Mouse (Mus musculus): ENCODE measurements around the gene Rbm38.

The Rbm38 gene

DNA sequence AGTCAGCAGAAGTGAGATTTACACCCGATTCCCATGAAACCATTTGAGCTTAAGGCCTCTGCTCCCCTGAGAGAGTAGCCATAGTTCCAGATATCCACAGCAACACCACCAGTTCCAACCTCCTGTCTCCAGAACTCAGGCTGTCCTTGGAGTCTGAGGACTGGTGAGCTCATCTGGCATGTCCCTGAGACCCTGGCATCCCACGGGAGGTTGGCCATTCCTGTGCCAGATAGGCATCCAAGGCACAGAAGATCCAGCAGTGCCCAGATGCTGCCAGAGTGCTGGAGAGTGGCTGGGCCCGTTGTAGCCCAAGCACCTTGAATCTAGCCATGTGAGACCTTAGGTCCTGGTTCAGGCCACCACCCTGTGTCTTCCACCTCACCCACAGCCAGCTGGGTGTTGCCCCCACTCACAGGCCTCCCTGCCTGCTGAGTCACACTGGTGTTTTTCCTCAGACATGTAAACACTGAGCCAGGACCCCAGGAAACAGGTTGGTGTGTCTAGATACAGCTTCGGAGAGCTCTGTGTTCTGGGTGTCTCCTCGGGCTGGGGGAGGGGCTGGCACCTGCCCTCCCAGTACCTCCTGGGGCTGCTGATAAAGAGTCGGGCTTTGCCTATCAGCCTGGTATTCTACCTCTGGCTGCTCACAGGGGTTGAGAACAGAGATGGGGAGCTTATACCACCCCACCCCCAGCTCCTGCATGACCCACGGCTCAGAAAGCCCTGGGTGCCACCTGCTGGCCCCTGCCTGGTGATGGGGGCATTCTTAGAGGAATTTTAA is 17.7 kb downstream of the Rbm38 start:
- no peak for DNase-seq

GRCm38 (mm10) chr2:173039041-173039440 is 18.7 kb downstream of the Rbm38 start:
- DNase-seq: no peak

DNA sequence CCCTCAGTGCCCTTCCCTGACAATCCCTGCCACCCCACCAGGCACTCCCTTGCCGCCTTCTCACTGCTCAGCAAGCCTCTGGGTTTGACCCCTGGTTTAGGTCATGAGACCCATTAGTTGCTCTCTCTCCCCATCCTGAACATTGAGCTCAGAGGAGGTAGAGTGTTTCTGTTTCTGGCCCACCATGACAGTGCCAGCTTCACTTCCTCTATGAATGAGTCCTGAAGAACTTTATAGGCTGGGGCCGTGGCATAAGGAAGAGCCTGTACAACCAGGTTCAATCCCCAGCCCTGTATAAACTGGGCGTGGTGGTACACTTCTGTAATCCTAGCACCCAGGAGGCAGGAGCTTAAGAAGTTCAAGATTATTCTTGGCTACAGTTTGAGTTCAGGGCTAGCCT is 20.5 kb downstream of the Rbm38 start:
- no peak for DNase-seq

GRCm38 (mm10) chr2:173041242-173041641 is 20.9 kb downstream of the Rbm38 start:
- DNase-seq: no peak

- no peak for DNase-seq
Observed at GRCm38 (mm10) chr2:173041893-173042292, 21.6 kb downstream of the Rbm38 start.

GRCm38 (mm10) chr2:173042504-173043162 is 22.3 kb downstream of the Rbm38 start:
- DNase-seq: no peak

- DNase-seq: no peak
Observed at GRCm38 (mm10) chr2:173044198-173044970, 24.1 kb downstream of the Rbm38 start.

DNA sequence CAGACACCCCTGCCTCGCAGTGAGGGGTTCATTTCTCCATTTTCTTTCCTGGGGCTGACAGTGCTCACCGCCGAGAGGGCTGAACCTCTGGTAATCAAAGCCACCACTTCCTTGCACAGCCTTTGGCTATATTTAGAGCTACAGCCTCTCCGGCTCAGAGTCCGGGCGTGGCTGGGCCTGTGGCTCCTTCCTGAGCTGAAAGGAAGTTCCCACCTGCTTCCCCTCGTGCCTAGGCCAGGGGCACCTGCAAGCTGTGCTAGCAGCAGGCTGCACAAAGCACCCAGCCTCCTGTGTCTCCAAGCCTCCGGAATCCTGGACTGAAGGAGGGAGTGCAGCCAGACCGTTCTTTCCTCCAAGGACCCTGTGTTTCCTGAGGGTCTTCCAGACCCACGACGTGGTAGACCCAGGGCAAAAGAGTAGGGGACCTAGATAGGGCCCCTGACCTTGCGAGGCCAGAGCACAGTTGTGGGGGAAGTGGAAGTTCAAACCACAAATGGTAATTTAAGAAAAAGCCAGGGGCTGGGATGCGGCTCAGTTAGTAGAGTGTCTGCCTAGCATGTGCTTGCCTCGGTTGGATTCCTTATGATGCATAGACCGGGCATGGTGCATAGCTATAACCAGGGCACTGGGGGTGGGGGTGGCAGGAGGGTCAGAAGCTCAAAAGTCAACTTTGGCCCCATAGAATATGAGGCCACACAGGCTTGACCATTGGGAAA is 26.4 kb downstream of the Rbm38 start:
- DNase-seq: no peak

GRCm38 (mm10) chr2:173047471-173047870 is 27.2 kb downstream of the Rbm38 start:
- DNase-seq: no peak

DNA sequence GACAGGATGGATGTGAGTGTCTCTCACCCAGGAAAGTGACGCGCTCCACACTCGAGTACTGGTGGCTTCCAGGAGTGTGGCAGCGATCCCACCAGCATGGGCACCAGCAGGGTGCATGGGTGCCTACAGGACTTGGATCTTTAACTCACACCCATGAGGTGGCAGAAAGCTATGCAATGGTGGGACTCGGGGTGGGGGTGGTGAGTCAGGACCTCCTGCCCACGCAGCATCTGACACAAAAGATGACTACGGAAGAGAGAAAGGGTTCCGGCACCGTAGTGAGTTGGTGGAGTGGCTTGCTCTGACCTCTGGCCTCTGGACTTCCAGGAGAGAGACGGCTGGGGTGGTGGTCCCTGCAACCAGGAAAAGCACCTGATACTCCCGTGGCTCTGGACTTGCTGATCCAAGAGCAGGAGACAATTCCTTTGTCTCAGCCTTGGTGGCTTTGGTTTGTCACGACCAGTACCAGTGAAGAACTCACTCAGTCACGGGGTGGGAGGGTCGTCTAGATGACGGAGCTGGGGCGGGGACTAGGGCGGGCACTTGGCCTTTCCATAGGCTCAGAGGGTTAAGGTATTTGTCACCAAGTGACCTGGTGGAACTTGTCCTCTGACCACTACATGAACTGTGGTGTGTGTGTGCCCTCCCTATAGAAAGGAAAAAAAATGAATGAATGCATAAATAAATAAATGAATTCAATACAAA is 27.9 kb downstream of the Rbm38 start:
- no peak for DNase-seq

DNA sequence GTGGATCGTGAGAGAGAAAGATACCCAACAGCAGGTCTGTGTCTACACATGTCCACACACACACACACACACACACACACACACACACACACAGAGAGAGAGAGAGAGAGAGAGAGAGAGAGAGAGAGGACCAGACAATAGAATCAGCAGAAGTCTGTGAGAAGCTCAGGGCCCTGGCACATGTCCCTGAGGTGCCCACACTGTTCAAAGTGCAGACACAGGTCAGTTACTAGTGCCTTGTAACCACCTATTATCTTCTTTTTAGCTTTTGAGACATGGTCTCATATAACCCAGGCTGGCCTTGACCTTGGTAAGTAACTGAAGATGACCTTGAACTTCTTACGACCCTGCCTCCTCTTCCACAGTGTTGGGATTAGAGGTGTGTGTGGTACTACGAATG is 28.9 kb downstream of the Rbm38 start:
- no peak for DNase-seq

GRCm38 (mm10) chr2:173049817-173050216 is 29.5 kb downstream of the Rbm38 start:
- DNase-seq: no peak

GRCm38 (mm10) chr2:173050604-173051382 is 30.5 kb downstream of the Rbm38 start:
- no peak for DNase-seq

DNA sequence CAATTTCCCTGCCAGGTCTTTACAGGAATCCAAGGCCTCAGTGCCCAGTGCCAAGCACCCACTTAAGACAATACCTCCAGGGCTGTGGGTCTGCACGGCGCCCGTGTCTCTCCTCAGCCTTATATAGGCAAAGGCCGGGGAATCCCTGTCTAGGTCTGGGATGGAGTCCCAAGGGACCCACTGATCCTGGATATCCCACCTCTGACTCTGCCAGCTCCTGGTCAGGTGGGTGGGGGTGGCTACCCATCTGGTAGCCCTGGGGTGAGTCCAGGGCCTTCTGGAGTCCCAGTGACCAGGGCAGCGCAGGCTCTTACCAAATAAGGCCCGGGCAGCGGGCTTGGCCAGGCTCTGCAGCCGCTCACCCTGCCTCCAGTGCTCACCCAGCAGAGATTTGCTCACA is 32.6 kb downstream of the Rbm38 start:
- DNase-seq: no peak

DNA sequence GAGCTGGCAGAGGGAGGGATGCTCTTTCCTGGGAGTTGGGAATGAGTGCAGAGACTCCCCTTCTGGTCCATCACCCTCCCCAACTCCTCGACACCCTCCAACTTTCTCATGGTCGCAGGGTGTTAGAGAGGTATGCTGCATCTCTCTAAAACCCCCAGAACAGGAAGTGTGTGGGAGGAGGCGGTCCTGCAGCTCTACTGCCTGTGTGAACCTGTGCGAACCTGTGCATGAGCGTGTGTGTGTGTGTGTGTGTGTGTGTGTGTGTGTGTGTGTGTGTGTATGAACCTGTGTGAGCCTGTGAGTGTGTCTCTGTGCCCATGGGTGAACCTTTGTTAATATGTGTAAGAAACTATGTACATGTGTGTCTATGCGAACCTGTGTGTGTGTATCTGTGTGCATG is 33.5 kb downstream of the Rbm38 start:
- DNase-seq: no peak

- DNase-seq: no peak
Observed at GRCm38 (mm10) chr2:173056303-173056881, 36.1 kb downstream of the Rbm38 start.

GRCm38 (mm10) chr2:173056882-173057315 is 36.6 kb downstream of the Rbm38 start:
- no peak for DNase-seq

DNA sequence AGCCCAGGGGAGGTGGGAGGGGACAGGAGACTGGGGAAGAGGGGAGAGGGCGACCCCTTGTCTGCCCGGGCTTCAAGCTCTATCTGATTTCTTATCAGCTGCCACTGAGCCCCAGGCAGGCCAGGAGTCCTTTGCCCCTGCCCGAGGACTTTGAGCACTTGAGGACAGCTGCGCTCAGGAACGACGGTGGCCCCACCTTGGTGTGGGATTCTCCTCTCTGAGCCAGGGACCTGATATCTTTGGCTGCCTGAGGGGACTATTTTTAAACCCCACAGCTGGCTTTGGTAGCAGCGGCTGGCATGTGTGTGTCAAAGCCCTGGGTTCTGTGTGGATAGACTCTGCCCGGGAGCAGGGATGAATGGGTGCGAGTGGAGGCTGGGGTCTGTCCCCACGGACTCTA is 37.3 kb downstream of the Rbm38 start:
- DNase-seq: no peak

DNA sequence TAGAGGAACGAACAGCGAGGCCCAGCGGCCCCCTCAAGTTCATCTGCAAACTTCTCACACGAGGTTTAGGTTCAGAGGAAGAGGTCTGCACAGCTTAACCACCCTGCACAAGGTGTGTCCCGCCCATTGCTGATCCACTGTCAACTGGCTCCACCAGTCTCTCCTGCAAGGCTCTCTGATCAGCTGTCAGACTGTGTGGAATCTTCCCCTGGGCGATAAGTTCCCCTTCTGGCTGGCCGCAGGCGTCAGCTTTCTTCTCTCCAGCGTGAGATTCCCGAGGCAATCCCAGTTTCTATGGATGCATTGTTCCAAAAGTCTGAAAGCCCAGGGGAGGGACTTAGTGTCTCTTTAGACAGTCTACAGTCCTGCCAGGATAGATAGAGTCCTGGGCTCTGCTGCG is 38.0 kb downstream of the Rbm38 start:
- no peak for DNase-seq

DNA sequence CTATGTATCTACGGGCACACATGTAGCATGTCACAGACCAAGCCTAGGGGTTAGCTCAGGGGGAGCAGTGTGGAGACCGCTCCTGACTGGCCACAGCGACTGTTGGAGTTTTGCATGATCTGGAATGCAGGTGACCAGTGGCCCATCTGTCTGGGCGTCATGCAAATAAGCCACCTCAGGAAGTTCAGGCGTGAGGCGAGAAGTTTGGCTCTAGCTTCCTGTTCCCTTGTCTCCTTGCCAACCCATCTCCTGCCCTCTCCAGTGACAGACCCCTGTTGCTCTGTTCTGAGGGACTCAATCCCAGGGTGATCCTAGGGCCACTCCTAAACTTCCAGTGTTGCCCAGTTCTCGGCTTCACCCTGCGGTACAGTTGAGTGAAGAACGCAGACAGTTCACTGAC is 40.2 kb downstream of the Rbm38 start:
- no peak for DNase-seq

Data from cerebellum, adult 11-12 months (tissue).